Mouse (Mus musculus) midbrain, postnatal 0 days (tissue): ENCODE results near the gene 1700122O11Rik. TPM values are rescaled to one million over a fixed set of nuclear protein-coding genes. Genes with fewer than 3 reads are reported as not detected.

Source experiments
- ATAC-seq: fragments of 200-750 bp; cut with Nextera tagmentation; 2 replicates; pipeline ENCODE4 v1.8.0; 2017; ENCODE audit warnings: moderate number of reproducible peaks, mild to moderate bottlenecking, moderate TSS enrichment, moderate library complexity; ENCODE audit not compliant: low FRiP score
- DNase-seq: peaks from one replicate; pipeline ENCODE4 v3.0.0-alpha.2; 2015; ENCODE audit warnings: low spot score
- H3K27ac ChIP-seq: fragments of 300-500 bp; sonication (generic); 2 replicates; pipeline ENCODE4 v1.5.1; 2014; ENCODE audit warnings: low read depth, mild to moderate bottlenecking, low read length, mixed read lengths
- H3K27me3 ChIP-seq: fragments of 300-500 bp; sonication (generic); 2 replicates; pipeline ENCODE4 v1.6.1; 2014; ENCODE audit warnings: low read length, control low read depth, mixed read lengths; ENCODE audit not compliant: insufficient read depth
- H3K36me3 ChIP-seq: fragments of 300-500 bp; sonication (generic); 2 replicates; pipeline ENCODE4 v1.6.1; 2014; ENCODE audit warnings: low read length, control low read depth, mixed read lengths; ENCODE audit not compliant: insufficient read depth
- H3K4me1 ChIP-seq: fragments of 300-500 bp; sonication (generic); 2 replicates; pipeline ENCODE4 v1.6.1; 2014; ENCODE audit warnings: mild to moderate bottlenecking, control low read depth, antibody characterized with exemption, low read length, mixed read lengths; ENCODE audit not compliant: insufficient read depth
- H3K4me2 ChIP-seq: fragments of 300-500 bp; sonication (generic); 2 replicates; pipeline ENCODE4 v1.6.1; 2014; ENCODE audit warnings: low read depth, mild to moderate bottlenecking, low read length, mixed read lengths; ENCODE audit not compliant: poor library complexity, severe bottlenecking
- H3K4me3 ChIP-seq: fragments of 300-500 bp; sonication (generic); 2 replicates; pipeline ENCODE4 v1.5.1; 2014; ENCODE audit warnings: low read depth, mild to moderate bottlenecking, low read length, moderate library complexity
- H3K9ac ChIP-seq: fragments of 300-500 bp; sonication (generic); replicated peaks from 2 replicates; pipeline ENCODE4 v1.6.1; 2014; ENCODE audit warnings: mild to moderate bottlenecking, low read length, moderate library complexity, mixed read lengths; ENCODE audit not compliant: poor library complexity, severe bottlenecking
- H3K9me3 ChIP-seq: fragments of 300-500 bp; sonication (generic); 2 replicates; pipeline ENCODE4 v1.6.1; 2016; ENCODE audit warnings: low read length, control low read depth
- CTCF ChIP-seq: IDR thresholded peaks from 2 replicates; pipeline ENCODE4 v1.5.1; 2016; ENCODE audit warnings: antibody characterized with exemption, mild to moderate bottlenecking
- WGBS: fragments of 180-500 bp; shearing (Covaris S2); extraction: QIAGEN DNeasy Blood & Tissue Kit; methylation state at CpG from one replicate; pipeline ENCODE4 v1.1.7; 2014; 5-methylcytosine and 5-hydroxymethylcytosine counted together
- polyA plus RNA-seq: library from polyadenylated mRNA; unstranded; fragments of >200 nt; fragmentation: Nextera tagmentation; extraction: Ambion mirVana; gene quantifications from 2 replicates; pipeline ENCODE4 v1.2.1, GENCODE M21; 2015
- total RNA-seq: library from RNA; depleted of rRNA; stranded (reverse); fragments of >200 nt; gene quantifications from 2 replicates; pipeline ENCODE4 v1.2.3, GENCODE M21; 2014

Gene 1700122O11Rik
- total and polyA plus RNA-seq, 2 experiments from 2014 or later: not detected

DNA sequence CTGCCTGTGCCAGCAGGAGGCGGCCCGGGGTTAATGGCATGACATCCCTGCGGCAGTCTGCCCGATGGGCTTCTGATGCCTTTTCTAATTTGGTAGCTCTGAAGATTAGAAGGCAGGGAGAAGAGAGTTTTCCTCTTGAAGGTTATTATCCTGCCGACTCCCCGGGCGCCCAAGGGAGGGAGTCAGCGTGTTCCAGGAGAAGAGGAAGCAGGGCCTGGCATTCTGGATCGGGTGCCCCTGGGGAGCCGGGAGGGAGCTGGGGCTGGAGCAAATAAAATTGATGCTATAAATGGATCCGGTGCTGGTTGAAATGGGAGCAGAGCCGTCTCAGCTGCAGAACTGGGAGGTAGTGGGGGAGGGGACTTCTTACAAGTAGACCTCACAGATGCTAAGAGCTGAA is 19.3 kb upstream of the 1700122O11Rik start:
- no peaks in the 10 kb centered on the region for H3K36me3 ChIP-seq
- H3K9me3 ChIP-seq: no peaks in the 10 kb centered on the region
- H3K9ac ChIP-seq: no peak overlapping the region
- 3% methylated on average over 12 of the region's 12 CpGs for WGBS
- no peak; the same call in 1 of the 2 replicates for TF ChIP-seq CTCF
- H3K4me3 ChIP-seq: no peak overlapping the region
- H3K4me2 ChIP-seq: peak overlapping the region; percentile 19; the same call in 1 of the 2 replicates
- DNase-seq: peak; percentile 51
- no peak overlapping the region for H3K27ac ChIP-seq
- no peak for ATAC-seq
- H3K4me1 ChIP-seq: 0 out of 2 replicates have a peak, but pooled peaks cover 6% of the 10 kb centered on the region
- H3K27me3 ChIP-seq: peaks cover 4% of the 10 kb centered on the region; the same call in 1 of the 2 replicates

DNA sequence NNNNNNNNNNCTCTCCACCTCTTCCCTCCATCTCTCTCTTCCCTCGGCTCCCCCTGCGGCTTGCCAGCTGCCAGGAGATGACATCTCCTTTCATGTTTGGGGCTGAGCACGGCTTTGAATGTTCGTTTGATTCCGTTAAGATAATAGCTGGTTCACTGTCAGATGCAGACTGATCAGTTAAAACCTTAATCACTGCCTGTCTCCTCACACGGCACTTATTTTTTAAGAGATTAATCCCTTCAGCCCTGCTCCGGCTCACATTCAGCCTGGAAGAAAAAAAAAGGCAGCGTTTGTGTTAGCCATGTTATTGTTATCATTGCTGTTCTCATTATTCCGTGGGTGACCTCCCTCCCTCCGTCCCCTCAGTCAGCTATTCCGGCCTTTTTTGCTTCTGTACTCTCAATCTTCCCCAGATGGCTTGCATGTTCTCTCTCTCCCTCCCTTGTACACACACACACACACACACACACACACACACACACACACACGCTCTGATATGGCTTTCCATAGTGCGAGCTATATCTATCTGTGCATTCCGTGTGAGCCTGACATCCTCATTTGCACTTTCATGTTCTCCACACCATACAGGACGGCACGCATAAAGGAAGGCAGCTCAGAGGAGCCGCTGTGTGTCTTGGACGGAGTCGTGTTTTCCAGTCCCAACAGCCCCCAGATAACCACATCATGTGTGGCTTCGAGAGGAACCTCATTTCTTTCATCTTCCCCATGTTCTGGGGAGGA is 17.2 kb upstream of the 1700122O11Rik start:
- 0 out of 2 replicates have a peak overlapping the region, but pooled peaks have one; percentile 9 for H3K4me2 ChIP-seq
- no peak for DNase-seq
- peaks cover 4% of the 10 kb centered on the region; the same call in 1 of the 2 replicates for H3K27me3 ChIP-seq
- H3K27ac ChIP-seq: 0 out of 2 replicates have a peak overlapping the region, but pooled peaks have one; percentile 6
- H3K36me3 ChIP-seq: no peaks in the 10 kb centered on the region
- 0 out of 2 replicates have a peak overlapping the region, but pooled peaks have one; percentile 33 for H3K9ac ChIP-seq
- peak; percentile 32; the same call in 1 of the 2 replicates for ATAC-seq
- no peak for TF ChIP-seq CTCF
- 0 out of 2 replicates have a peak, but pooled peaks cover 6% of the 10 kb centered on the region for H3K4me1 ChIP-seq
- no peak overlapping the region for H3K4me3 ChIP-seq
- H3K9me3 ChIP-seq: no peaks in the 10 kb centered on the region
- 20% methylated on average over 19 of the region's 20 CpGs for WGBS

DNA sequence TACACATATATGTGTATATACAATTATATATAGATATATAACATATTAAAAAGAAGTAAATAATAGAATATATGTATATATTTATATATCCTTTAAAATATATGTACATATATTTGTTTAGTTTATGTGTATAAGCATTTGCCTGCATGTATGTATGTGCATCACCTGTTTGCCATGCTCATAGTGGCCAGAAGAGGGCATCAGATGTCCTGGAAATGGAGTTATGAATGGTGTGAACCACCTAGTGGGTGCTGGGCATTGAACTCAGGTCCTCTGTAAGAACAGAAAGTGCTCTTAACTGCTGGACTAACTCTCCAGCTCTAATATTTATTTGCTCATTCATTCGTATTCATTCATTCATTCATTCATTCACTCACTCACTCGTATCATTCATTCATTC is 15.6 kb upstream of the 1700122O11Rik start:
- 82% methylated on average over 2 of the region's 2 CpGs for WGBS

DNA sequence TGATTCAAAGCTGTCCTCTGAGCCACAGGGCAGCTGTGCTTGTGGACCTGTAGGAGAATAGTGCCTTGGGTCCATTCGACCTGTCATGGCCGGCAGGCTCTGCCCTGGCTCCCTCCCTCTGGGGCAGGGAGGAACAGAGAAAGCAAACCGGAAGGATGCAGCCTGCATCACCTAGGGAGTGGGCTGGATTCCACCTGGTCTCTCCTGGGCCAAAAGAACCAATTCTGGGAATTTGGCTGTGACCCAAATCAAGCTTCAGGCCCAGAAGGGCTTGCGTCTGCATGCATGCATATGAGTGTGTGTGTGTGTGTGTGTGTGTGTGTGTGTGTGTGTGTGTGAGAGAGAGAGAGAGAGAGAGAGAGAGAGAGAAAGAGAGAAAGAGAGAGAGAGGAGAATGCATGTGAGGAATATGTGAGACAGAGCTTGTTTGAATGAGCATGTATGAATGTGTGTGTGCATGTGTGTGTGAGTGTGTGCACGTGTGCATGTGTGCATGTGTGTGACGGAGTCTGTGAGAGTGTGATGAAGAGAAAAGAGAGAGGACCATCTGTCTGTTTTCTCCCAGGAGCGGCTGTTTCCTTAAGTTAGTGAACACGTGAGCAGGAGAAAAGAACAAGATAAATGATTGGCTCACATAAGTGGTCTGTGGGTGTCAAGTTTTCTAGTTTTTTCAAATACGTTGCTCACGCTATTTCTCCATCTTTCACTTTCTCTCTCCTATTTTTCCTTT is 14.4 kb upstream of the 1700122O11Rik start:
- no peak overlapping the region for H3K9ac ChIP-seq
- no peak overlapping the region for H3K4me2 ChIP-seq
- H3K9me3 ChIP-seq: no peaks in the 10 kb centered on the region
- ATAC-seq: no peak
- DNase-seq: no peak
- H3K27ac ChIP-seq: no peak overlapping the region
- WGBS: 77% methylated on average over 10 of the region's 10 CpGs
- H3K27me3 ChIP-seq: no peaks in the 10 kb centered on the region; the same call in 1 of the 2 replicates
- no peaks in the 10 kb centered on the region for H3K36me3 ChIP-seq
- no peak for TF ChIP-seq CTCF
- 0 out of 2 replicates have a peak, but pooled peaks cover 4% of the 10 kb centered on the region for H3K4me1 ChIP-seq
- no peak overlapping the region for H3K4me3 ChIP-seq

More for the DNA sequence above, 15.6 kb upstream of the 1700122O11Rik start:
- ATAC-seq (no peak), DNase-seq (no peak)
- Histone ChIP-seq H3K4me3 (no peak overlapping the region), H3K9me3 (no peaks in the 10 kb centered on the region), H3K4me1 (0 out of 2 replicates have a peak, but pooled peaks cover 6% of the 10 kb centered on the region), H3K27me3 (peaks cover 4% of the 10 kb centered on the region), H3K27ac (no peak overlapping the region), H3K9ac (no peak overlapping the region), H3K36me3 (no peaks in the 10 kb centered on the region), H3K4me2 (no peak overlapping the region)
- TF ChIP-seq CTCF: no peak; the same call in 1 of the 2 replicates

DNA sequence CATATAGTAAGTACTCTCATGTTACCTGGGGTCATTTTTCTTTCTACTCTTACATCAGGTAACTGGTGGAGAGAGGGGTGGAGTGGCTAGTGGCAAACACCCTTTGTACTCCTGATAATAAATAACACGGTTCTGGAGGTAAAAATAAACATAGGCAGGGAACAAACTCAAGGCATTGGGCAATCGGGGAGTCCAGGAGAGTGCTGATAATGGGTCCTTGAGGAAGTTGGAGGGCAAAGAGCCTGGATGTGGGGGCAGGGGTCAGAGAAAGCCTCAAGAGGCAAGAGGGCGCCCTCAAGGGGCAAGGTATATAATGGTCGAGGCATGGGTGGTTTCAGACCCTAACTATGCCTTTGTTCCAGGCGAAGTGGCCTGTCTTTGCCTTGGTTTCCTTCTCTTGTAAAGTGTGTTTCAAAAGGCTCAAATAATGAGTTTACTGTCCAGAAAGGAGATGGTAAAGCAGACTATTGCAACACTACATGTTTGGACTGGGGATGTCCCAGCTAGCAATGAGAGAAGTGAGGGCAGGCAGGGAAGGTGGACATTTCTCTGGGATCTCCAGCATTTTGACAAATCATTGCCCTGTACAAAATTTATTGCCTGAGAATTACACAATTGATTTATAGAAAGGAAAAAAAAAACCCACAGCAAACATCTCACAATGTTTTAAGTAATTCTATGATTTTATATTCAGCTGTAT is 13.7 kb upstream of the 1700122O11Rik start:
- H3K4me1 ChIP-seq: no peaks in the 10 kb centered on the region
- H3K4me2 ChIP-seq: no peak overlapping the region
- H3K27me3 ChIP-seq: no peaks in the 10 kb centered on the region; the same call in 1 of the 2 replicates
- no peaks in the 10 kb centered on the region for H3K36me3 ChIP-seq
- ATAC-seq (no peak), DNase-seq (no peak)
- H3K27ac ChIP-seq: no peak overlapping the region
- TF ChIP-seq CTCF: no peak
- H3K9me3 ChIP-seq: no peaks in the 10 kb centered on the region
- WGBS: 90% methylated on average over 5 of the region's 5 CpGs
- H3K9ac ChIP-seq: no peak overlapping the region
- no peak overlapping the region for H3K4me3 ChIP-seq
